Mouse (Mus musculus) ovary, postnatal 36 days (tissue): ENCODE measurements around the gene Cyp4f40.
A peak's percentile ranks its signal among the peaks of the same experiment; 100 is the strongest.
"Not testable (repeated sequence)": the region's sequence is repeated elsewhere in the genome, so short reads cannot be mapped to it uniquely, and the experiment has no call there.

Experiments used
- DNase-seq: peaks from one replicate; pipeline ENCODE4 v3.0.0; 2022; ENCODE audit warnings: low spot score, mixed read lengths

The Cyp4f40 gene

DNA sequence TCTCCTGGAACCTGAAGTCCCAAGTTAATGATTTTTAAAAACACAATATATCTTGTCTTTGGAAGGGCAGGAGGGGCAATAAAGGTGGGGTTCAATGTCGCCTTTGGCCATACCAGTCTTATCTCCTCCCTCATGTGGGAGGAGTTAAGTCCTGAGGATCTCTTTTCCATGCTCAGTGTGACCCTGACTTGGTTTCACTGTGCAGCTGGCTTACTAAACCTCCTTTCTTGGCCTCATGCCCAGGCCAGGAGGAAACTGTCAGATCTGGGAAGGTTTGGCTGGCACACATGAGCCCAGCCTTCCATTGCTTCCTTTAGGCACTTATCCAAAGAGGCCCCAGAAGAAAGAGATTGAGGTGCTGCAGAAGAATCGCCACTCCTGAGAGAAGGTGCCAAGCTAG is at the start of gene Cyp4f40:
TSS of gene Cyp4f40 (plus strand) at position 189 of the 400 bp plus-strand sequence.
- DNase-seq, result peak; percentile 38

GRCm38 (mm10) chr17:32610231-32610630 is 48.5 kb upstream of the Cyp4f40 start:
- not testable (repeated sequence) for DNase-seq

DNA sequence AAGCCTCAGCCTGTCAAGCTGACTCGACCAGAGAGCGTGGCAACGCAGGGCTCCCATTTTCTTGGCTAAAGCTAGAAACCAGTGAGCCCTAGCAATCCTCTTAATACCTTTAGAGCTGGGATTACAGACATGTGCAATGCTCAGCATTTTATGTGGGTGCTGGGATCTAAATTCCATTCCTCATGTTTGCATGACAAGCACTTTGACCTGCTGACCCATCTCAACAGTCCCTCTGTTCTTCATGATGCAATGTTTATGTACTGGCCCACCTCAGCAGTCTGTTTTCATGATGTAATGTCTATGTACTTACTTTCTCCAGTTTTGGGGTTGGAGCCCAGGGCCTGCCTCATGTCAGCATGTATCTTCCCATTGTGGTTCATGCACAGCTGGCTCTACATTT is 47.8 kb upstream of the Cyp4f40 start:
- no peak for DNase-seq

DNA sequence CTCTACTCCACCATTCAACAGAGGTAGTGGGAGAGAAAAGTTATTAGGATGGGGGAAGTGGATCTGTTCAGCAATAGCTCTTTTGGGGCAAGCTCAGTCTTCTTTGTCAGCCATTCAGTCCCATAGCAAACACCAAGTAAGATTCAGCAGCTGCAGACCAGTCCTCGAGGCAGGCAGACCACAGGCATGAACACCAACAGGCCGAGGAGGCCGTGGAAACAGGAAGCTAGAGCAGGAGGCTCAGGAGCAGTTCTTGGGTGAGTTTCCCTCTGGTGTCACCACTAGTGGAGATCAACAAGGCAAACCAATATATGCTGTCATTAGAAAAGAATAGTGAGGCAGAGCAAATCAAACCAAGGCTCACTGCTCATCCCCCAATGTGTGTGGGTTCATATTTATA is 46.3 kb upstream of the Cyp4f40 start:
- no peak for DNase-seq

DNA sequence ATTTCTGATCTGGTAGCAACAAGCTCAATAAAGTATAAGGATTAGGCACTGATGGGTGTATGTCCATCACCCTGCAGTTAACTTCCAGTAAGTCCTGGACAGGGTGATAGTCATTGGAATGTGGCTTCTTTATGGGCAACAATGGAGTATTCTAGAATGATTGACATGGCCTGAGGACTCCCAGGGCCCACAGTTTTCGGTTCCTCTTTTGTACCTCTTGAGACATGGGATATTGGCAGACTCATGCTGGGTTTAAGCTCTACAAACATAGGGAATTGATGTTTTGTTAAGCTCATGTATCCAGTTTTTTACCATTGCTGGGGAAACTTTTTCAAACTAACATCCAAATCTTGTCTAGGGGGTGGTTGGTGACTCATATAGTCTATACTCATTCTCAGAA is 41.4 kb upstream of the Cyp4f40 start:
- DNase-seq, result no peak

DNA sequence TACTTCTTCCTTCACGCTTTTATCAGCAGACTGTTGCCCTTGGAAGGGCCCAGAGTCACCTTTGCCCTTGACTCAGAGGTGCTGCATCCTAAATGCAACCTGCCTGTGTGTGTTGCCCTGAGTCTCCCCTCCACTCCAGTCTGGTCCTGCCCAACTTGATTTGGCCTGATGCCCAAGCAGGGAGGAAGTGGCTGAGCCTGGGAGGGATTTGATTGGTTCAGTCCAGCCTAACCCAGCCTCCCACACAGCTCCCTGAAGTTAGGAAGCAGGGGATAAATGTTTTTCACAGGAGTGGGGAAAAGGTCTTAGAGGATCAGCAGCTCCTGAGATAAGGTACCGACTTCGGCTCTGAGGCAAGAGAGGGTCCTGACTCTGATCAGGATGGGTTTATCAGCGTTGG is 37.7 kb upstream of the Cyp4f40 start, which contains the start of gene Cyp4f37:
TSS of gene Cyp4f37 (plus strand) at position 292 of the 400 bp plus-strand sequence.
- DNase-seq, result not testable (repeated sequence)

- DNase-seq, result not testable (repeated sequence)
Observed at GRCm38 (mm10) chr17:32629726-32630125, 29.0 kb upstream of the Cyp4f40 start.

DNA sequence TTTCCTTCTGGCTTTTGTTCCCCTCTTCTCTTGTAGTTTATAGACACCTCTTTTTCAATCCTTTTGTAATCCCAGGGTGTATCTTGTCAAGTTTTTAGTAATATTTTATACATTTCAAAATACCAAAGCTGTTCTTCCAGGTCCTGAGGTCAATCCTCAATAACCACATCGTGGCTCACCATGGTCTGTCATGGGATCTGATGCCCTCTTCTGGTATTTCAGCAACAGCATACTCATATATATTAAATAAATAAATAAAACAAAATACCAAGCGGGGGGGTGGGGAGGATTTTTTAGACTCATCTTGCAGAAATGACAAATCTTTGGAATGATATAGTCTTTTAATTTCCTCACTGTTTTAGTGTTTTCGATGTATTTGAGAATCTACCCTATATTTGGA is 26.8 kb upstream of the Cyp4f40 start:
- DNase-seq, result no peak

DNA sequence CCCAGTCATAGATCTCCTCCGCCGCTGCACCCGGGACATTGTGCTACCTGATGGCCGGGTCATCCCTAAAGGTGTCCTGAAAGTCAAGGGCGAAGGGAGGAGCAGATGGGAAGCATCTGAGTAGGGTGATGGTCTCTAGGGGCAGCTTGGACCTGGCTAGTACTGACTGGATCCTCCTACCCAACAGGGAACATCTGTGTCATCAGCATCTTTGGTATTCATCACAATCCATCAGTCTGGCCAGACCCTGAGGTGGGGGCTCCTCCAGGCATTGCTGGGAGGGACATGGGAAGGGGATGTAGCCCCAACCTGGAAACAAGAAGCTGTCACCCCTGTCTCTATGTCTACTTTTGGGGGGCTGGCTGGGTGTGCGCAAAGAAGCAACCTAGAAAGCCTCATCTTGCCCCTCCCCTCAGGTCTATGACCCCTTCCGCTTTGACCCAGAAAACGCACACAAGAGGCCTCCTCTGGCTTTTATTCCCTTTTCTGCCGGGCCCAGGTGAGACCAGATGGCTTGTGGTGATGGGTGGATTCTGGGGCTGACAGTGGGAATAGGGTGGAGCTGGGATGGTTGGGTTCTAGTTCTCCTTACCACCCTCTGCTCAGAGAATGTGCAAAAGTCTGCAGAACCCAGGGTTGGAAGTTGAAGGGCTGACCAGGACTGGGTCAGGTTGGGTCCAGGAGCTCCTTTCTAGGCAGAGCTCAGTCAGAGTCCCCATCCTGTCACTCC is 24.3 kb upstream of the Cyp4f40 start:
- not testable (repeated sequence) for DNase-seq

DNA sequence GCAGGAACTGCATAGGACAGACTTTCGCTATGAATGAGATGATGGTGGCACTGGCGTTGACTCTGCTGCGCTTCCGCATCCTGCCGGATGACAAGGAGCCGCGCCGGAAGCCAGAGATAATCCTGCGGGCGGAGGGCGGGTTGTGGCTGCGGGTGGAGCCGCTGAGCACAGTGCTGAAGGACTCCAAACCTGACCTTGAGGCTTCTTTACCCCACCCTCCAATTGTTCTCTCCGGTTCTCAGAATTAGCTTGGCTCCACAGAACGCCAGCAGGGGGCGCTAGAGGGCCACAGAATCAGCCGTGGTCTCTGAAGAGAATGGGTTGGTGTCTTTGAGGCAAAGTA is 23.8 kb upstream of the Cyp4f40 start:
- peak; percentile 83 for DNase-seq

- no peak for DNase-seq
Observed at GRCm38 (mm10) chr17:32636341-32636740, 22.4 kb upstream of the Cyp4f40 start.

- no peak for DNase-seq
Observed at GRCm38 (mm10) chr17:32637151-32637550, 21.5 kb upstream of the Cyp4f40 start.

GRCm38 (mm10) chr17:32646631-32647030 is 12.1 kb upstream of the Cyp4f40 start:
- no peak for DNase-seq

DNA sequence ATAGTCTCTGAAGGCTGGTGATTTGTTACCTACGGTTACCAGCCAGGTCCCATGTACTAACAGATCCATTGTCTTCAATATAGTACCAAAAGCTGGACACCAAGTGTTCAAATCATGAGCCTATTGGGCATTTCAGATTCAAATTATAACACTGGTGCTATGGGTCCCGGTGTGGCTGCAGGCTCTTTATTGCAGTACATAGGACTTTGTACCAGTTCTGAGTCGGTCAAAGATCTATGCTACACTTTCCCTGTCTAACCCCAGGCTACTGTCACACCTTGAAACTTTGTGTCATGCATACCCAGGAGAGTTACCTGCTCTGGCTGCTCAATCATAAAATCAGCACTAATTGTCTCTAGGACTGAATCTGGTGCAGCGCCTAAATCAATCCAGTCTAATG is 4.8 kb upstream of the Cyp4f40 start:
- no peak for DNase-seq

GRCm38 (mm10) chr17:32657041-32657440 is 1.7 kb upstream of the Cyp4f40 start:
- no peak for DNase-seq

DNA sequence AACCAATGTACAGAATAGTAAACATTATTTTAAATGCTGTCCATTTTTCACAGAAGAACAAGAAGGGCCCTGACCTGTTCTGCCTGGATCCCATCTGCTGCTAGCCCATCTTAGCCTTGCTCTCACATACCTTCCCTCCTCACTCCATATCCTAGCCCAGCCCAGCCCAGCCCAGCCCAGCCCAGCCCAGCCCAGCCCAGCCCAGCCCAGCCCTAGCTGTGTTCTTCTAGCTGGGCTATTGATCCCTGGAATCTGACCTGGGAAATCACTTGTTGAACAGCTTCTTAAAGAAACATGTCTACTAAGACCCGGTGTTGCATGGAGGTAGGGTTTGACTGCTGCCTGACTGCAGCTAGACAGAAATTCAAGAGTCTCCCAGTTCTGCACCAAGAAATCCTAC is 454 bp upstream of the Cyp4f40 start:
- DNase-seq, result no peak

GRCm38 (mm10) chr17:32673976-32674375 is 15.3 kb downstream of the Cyp4f40 start:
- DNase-seq, result no peak

DNA sequence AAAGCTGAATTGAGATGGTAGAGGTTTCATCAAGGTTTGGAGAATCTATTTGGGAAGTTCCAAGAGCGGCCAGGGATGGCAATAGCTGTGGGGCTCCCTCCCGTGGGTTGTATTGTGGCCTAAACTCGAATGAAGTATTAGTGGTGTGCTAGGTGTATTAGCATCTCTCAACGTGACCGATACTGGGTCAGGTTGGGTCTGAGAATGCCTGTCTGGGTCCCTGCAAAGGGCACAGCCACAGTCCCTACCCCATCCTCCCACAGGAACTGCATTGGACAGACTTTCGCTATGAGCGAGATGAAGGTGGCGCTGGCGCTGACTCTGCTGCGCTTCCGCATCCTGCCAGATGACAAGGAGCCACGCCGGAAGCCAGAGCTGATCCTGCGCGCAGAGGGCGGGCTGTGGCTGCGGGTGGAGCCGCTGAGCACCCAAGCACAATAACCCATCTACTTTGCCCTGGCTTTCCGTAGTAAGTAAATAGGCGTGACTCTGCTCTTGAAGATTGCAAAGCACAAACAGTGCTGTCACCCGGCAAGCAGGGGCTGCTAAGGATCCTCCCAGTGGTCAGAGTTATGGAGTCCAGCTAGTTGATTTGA is 17.4 kb downstream of the Cyp4f40 start:
- no peak for DNase-seq

DNA sequence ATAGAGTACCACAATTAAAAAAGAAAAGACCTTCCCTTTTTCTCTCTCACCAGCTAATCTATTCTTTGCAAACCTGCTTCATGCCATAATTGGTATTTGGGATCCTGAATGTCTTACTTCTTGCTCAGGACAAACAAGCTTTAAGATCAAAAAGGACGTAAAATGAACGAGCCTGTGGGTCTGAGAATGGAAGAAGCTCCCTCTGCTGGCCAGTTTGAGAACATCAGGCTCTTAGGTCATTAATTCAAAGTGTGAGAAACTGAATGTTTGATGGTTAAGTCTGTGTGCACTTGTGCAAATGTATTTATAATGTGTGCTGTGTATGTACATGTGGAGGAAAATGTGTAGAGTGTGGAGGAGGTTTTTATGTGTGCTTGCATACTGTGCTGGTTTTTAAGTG is 21.7 kb downstream of the Cyp4f40 start:
- no peak for DNase-seq

DNA sequence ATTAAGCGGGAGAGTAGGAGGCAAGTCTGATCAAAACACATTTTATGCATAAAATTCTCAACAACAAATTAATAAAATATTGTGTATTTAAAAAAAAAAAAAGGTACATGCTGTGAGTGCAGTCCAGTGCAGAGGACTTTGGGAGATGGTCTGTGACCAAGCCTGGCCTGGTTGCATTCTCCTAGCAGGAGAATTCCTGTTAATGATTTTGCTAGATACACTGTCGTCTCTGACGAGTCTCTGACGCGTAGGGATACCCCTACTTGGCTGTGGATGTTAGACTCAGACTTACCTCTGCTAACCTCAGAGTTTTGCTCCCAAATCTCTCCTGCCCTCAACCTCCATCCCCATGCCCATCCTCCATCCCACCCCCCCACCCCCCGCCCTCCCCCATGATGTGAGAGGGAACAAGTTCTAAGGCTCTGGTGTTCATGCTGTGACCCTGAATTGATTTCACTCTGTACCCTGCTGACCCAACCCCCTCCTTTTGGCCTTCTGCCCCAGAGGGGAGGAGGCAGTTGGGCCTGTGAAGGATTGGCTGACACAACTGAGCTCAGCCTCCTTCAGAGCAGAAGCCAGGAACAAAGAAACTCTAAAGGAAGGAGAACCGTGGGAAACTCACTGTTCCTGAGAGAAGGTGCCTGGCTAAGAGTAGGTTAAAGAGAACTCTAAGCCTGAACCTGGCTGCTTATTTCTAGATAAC is 26.5 kb downstream of the Cyp4f40 start, which contains the start of gene Cyp4f15:
TSS of gene Cyp4f15 (plus strand) at position 580 of the 703 bp plus-strand sequence.
- DNase-seq, result peak; percentile 51

GRCm38 (mm10) chr17:32686722-32687121 is 28.0 kb downstream of the Cyp4f40 start:
- no peak for DNase-seq

- DNase-seq, result no peak
Observed at GRCm38 (mm10) chr17:32690959-32691358, 32.3 kb downstream of the Cyp4f40 start.

GRCm38 (mm10) chr17:32702826-32703225 is 44.1 kb downstream of the Cyp4f40 start:
- DNase-seq, result no peak
